Mouse (Mus musculus) neural tube, embryonic 14.5 days (tissue): Measurements from ENCODE around the gene Scpep1. TPM values are rescaled to one million over a fixed set of nuclear protein-coding genes. Genes with fewer than 3 reads are reported as not detected.

Source experiments
- ATAC-seq: fragments of 200-750 bp; cut with Nextera tagmentation; 2 replicates; pipeline ENCODE4 v1.8.0; 2017; ENCODE audit warnings: low read depth, mild to moderate bottlenecking, moderate TSS enrichment, moderate library complexity
- H3K27ac ChIP-seq: fragments of 300-500 bp; sonication (generic); 2 replicates; pipeline ENCODE4 v1.5.1; 2014; ENCODE audit warnings: low read depth, mild to moderate bottlenecking, control low read depth, low read length, moderate library complexity, mixed read lengths
- H3K27me3 ChIP-seq: fragments of 300-500 bp; sonication (generic); 2 replicates; pipeline ENCODE4 v1.6.1; 2014; ENCODE audit warnings: low read length; ENCODE audit not compliant: control insufficient read depth, insufficient read depth
- H3K36me3 ChIP-seq: fragments of 300-500 bp; sonication (generic); 2 replicates; pipeline ENCODE4 v1.6.1; 2014; ENCODE audit warnings: low read length, mixed read lengths; ENCODE audit not compliant: control insufficient read depth, insufficient read depth
- H3K4me1 ChIP-seq: fragments of 300-500 bp; sonication (generic); 2 replicates; pipeline ENCODE4 v1.6.1; 2014; ENCODE audit warnings: low read length; ENCODE audit not compliant: control insufficient read depth, insufficient read depth
- H3K4me2 ChIP-seq: fragments of 300-500 bp; sonication (generic); 2 replicates; pipeline ENCODE4 v1.6.1; 2014; ENCODE audit warnings: mild to moderate bottlenecking, low read depth, low read length, control low read depth
- H3K4me3 ChIP-seq: fragments of 300-500 bp; sonication (generic); 2 replicates; pipeline ENCODE4 v1.5.1; 2014; ENCODE audit warnings: low read depth, low read length, control low read depth, mixed read lengths
- H3K9ac ChIP-seq: fragments of 300-500 bp; sonication (generic); replicated peaks from 2 replicates; pipeline ENCODE4 v1.6.1; 2014; ENCODE audit warnings: low read depth, mild to moderate bottlenecking, control low read depth, low read length, mixed read lengths
- H3K9me3 ChIP-seq: fragments of 300-500 bp; sonication (generic); 2 replicates; pipeline ENCODE4 v1.6.1; 2016; ENCODE audit warnings: low read length; ENCODE audit not compliant: control insufficient read depth
- WGBS: fragments of 180-500 bp; shearing (Covaris S2); extraction: QIAGEN DNeasy Blood & Tissue Kit; methylation state at CpG from one replicate; pipeline ENCODE4 v1.1.7; 2014; 5-methylcytosine and 5-hydroxymethylcytosine counted together
- polyA plus RNA-seq: library from polyadenylated mRNA; unstranded; fragments of >200 nt; fragmentation: Nextera tagmentation; extraction: Ambion mirVana; gene quantifications from 2 replicates; pipeline ENCODE4 v1.2.1, GENCODE M21; 2014

Gene Scpep1
- polyA plus RNA-seq, result 23.7 and 28.0 TPM in 2 replicates

GRCm38 (mm10) chr11:88955217-88955969, at the start of gene Scpep1:
Scpep1 (minus strand) TSS chr11:88955465.
- peak; percentile 95 for ATAC-seq
- Histone ChIP-seq H3K4me3 (peak within 1 kb of the TSS; percentile 39), H3K4me2 (peak within 1 kb of the TSS; percentile 44), H3K27ac (no peak within 1 kb of the TSS), H3K4me1 (0 out of 2 replicates have a peak, but pooled peaks cover 5% of the 10 kb centered on the region), H3K9me3 (no peaks in the 10 kb centered on the region), H3K27me3 (no peaks in the 10 kb centered on the region), H3K36me3 (no peaks in the 10 kb centered on the region), H3K9ac (peak within 1 kb of the TSS; percentile 3)
- WGBS, result 5% methylated on average over 34 of the region's 34 CpGs

- Histone ChIP-seq H3K9ac (no peak overlapping the region), H3K27me3 (peaks cover 11% of the 10 kb centered on the region; the same call in 1 of the 2 replicates), H3K4me2 (no peak overlapping the region), H3K27ac (no peak overlapping the region), H3K9me3 (no peaks in the 10 kb centered on the region), H3K4me3 (no peak overlapping the region), H3K36me3 (no peaks in the 10 kb centered on the region), H3K4me1 (no peaks in the 10 kb centered on the region)
- no peak for ATAC-seq
- whole genome bisulfite sequencing, result 77% methylated on average over 4 of the region's 4 CpGs
Measured at GRCm38 (mm10) chr11:89003726-89004125, 48.5 kb upstream of the Scpep1 start.

GRCm38 (mm10) chr11:89003078-89003477, 47.8 kb upstream of the Scpep1 start:
- Histone ChIP-seq H3K27ac (no peak overlapping the region), H3K4me3 (no peak overlapping the region), H3K4me2 (no peak overlapping the region), H3K36me3 (no peaks in the 10 kb centered on the region), H3K4me1 (no peaks in the 10 kb centered on the region), H3K9me3 (no peaks in the 10 kb centered on the region), H3K27me3 (peaks cover 11% of the 10 kb centered on the region; the same call in 1 of the 2 replicates), H3K9ac (no peak overlapping the region)
- no peak for ATAC-seq
- WGBS, result 73% methylated on average over 6 of the region's 6 CpGs

GRCm38 (mm10) chr11:89002621-89003020, 47.4 kb upstream of the Scpep1 start:
- H3K36me3 ChIP-seq, result no peaks in the 10 kb centered on the region
- 77% methylated on average over 5 of the region's 5 CpGs for WGBS
- no peak overlapping the region for H3K4me2 ChIP-seq
- ATAC-seq, result no peak
- peaks cover 11% of the 10 kb centered on the region; the same call in 1 of the 2 replicates for H3K27me3 ChIP-seq
- no peaks in the 10 kb centered on the region for H3K4me1 ChIP-seq
- no peak overlapping the region for H3K27ac ChIP-seq
- H3K4me3 ChIP-seq, result no peak overlapping the region
- no peaks in the 10 kb centered on the region for H3K9me3 ChIP-seq
- H3K9ac ChIP-seq, result no peak overlapping the region

GRCm38 (mm10) chr11:89002068-89002467, 46.8 kb upstream of the Scpep1 start:
- H3K4me3 ChIP-seq, result no peak overlapping the region
- H3K9ac ChIP-seq, result no peak overlapping the region
- no peak overlapping the region for H3K27ac ChIP-seq
- H3K36me3 ChIP-seq, result no peaks in the 10 kb centered on the region
- H3K4me2 ChIP-seq, result no peak overlapping the region
- H3K27me3 ChIP-seq, result peaks cover 11% of the 10 kb centered on the region; the same call in 1 of the 2 replicates
- no peak for ATAC-seq
- 89% methylated on average over 5 of the region's 5 CpGs for WGBS
- no peaks in the 10 kb centered on the region for H3K4me1 ChIP-seq
- no peaks in the 10 kb centered on the region for H3K9me3 ChIP-seq

- Histone ChIP-seq H3K27me3 (peaks cover 11% of the 10 kb centered on the region; the same call in 1 of the 2 replicates), H3K4me1 (no peaks in the 10 kb centered on the region), H3K9me3 (no peaks in the 10 kb centered on the region), H3K36me3 (no peaks in the 10 kb centered on the region), H3K9ac (no peak overlapping the region), H3K4me2 (peak overlapping the region; percentile 12; the same call in 1 of the 2 replicates), H3K4me3 (no peak overlapping the region), H3K27ac (no peak overlapping the region)
- ATAC-seq, result no peak
- 96% methylated on average over 7 of the region's 7 CpGs for WGBS
Measured at GRCm38 (mm10) chr11:89001569-89001968, 46.3 kb upstream of the Scpep1 start.

- ATAC-seq, result no peak
- Histone ChIP-seq H3K36me3 (no peaks in the 10 kb centered on the region), H3K4me3 (no peak overlapping the region), H3K4me2 (no peak overlapping the region), H3K9ac (no peak overlapping the region), H3K4me1 (no peaks in the 10 kb centered on the region), H3K27me3 (peaks cover 11% of the 10 kb centered on the region; the same call in 1 of the 2 replicates), H3K27ac (no peak overlapping the region), H3K9me3 (no peaks in the 10 kb centered on the region)
Measured at GRCm38 (mm10) chr11:89000527-89000819, 45.2 kb upstream of the Scpep1 start.

- WGBS, result 29% methylated on average over 33 of the region's 33 CpGs
- ATAC-seq, result no peak
Measured at GRCm38 (mm10) chr11:88999723-89000526, 44.7 kb upstream of the Scpep1 start.

More at GRCm38 (mm10) chr11:88999723-89000526, 44.7 kb upstream of the Scpep1 start:
- peak overlapping the region; percentile 37; the same call in 1 of the 2 replicates for H3K9ac ChIP-seq
- no peaks in the 10 kb centered on the region for H3K36me3 ChIP-seq
- no peak overlapping the region for H3K27ac ChIP-seq
- no peaks in the 10 kb centered on the region for H3K9me3 ChIP-seq
- peak overlapping the region; percentile 47 for H3K4me2 ChIP-seq
- peaks cover 11% of the 10 kb centered on the region; the same call in 1 of the 2 replicates for H3K27me3 ChIP-seq
- H3K4me3 ChIP-seq, result peak overlapping the region; percentile 33
- H3K4me1 ChIP-seq, result no peaks in the 10 kb centered on the region
